Mouse (Mus musculus): ENCODE measurements around the gene Fgfr2. TPM values are rescaled to one million over a fixed set of nuclear protein-coding genes. Genes with fewer than 3 reads are reported as not detected.

Fgfr2 gene
- polyA plus RNA-seq, 1 experiment, result 114 TPM

GRCm38 (mm10) chr7:132232937-132233336 is 890.2 kb downstream of the Fgfr2 start:
- Histone ChIP-seq H3K4me3 (replicated peaks; ENCODE audit: extremely low read depth, low read depth, low read length) (no peak overlapping the region), H3K4me1 (ENCODE audit: control insufficient read depth, insufficient read depth, low read length) (peaks cover 4% of the 10 kb centered on the region; the same call in 1 of the 2 replicates)
- WGBS, result 46% methylated on average over 2 of the region's 2 CpGs
- TF ChIP-seq CTCF (IDR thresholded peaks at IDR 0.05; ENCODE audit: insufficient read depth, low read length), result no peak
- no peak for TF ChIP-seq POLR2A (IDR thresholded peaks at IDR 0.05; ENCODE audit: borderline replicate concordance, extremely low read depth, low read depth, low read length)
- no peak for DNase-seq

GRCm38 (mm10) chr7:132231476-132231875 is 891.7 kb downstream of the Fgfr2 start:
- 67% methylated on average over 3 of the region's 3 CpGs for WGBS
- DNase-seq, result no peak

GRCm38 (mm10) chr7:132230961-132231360 is 892.2 kb downstream of the Fgfr2 start:
- Histone ChIP-seq H3K4me3 (replicated peaks; ENCODE audit: extremely low read depth, low read depth, low read length) (no peak overlapping the region), H3K4me1 (ENCODE audit: control insufficient read depth, insufficient read depth, low read length) (peaks cover 3% of the 10 kb centered on the region; the same call in 1 of the 2 replicates)
- WGBS, result 87% methylated on average over 3 of the region's 3 CpGs
- no peak for DNase-seq
- TF ChIP-seq POLR2A (IDR thresholded peaks at IDR 0.05; ENCODE audit: borderline replicate concordance, extremely low read depth, low read depth, low read length) (no peak), CTCF (IDR thresholded peaks at IDR 0.05; ENCODE audit: insufficient read depth, low read length) (no peak)

More at GRCm38 (mm10) chr7:132231476-132231875, 891.7 kb downstream of the Fgfr2 start:
- Histone ChIP-seq H3K4me3 (replicated peaks; ENCODE audit: extremely low read depth, low read depth, low read length) (no peak overlapping the region), H3K4me1 (ENCODE audit: control insufficient read depth, insufficient read depth, low read length) (peaks cover 3% of the 10 kb centered on the region; the same call in 1 of the 2 replicates)
- no peak for TF ChIP-seq CTCF (IDR thresholded peaks at IDR 0.05; ENCODE audit: insufficient read depth, low read length)
- no peak for TF ChIP-seq POLR2A (IDR thresholded peaks at IDR 0.05; ENCODE audit: borderline replicate concordance, extremely low read depth, low read depth, low read length)

GRCm38 (mm10) chr7:132227075-132227640 is 896.0 kb downstream of the Fgfr2 start:
- peaks cover 3% of the 10 kb centered on the region; the same call in 1 of the 2 replicates for H3K4me1 ChIP-seq (ENCODE audit: control insufficient read depth, insufficient read depth, low read length)
- H3K4me3 ChIP-seq (replicated peaks; ENCODE audit: extremely low read depth, low read depth, low read length), result no peak overlapping the region
- TF ChIP-seq CTCF (IDR thresholded peaks at IDR 0.05; ENCODE audit: insufficient read depth, low read length), result no peak
- TF ChIP-seq POLR2A (IDR thresholded peaks at IDR 0.05; ENCODE audit: borderline replicate concordance, extremely low read depth, low read depth, low read length), result no peak
- DNase-seq, result no peak
- 71% methylated on average over 8 of the region's 8 CpGs for WGBS

GRCm38 (mm10) chr7:132226379-132227074 is 896.6 kb downstream of the Fgfr2 start:
- Histone ChIP-seq H3K4me1 (ENCODE audit: control insufficient read depth, insufficient read depth, low read length) (peaks cover 3% of the 10 kb centered on the region; the same call in 1 of the 2 replicates), H3K4me3 (replicated peaks; ENCODE audit: extremely low read depth, low read depth, low read length) (no peak overlapping the region)
- TF ChIP-seq CTCF (IDR thresholded peaks at IDR 0.05; ENCODE audit: insufficient read depth, low read length) (peak; percentile 74), POLR2A (IDR thresholded peaks at IDR 0.05; ENCODE audit: borderline replicate concordance, extremely low read depth, low read depth, low read length) (no peak)
- DNase-seq, result peak; percentile 79
- WGBS, result 52% methylated on average over 6 of the region's 6 CpGs

GRCm38 (mm10) chr7:132223452-132224141 is 899.6 kb downstream of the Fgfr2 start:
- TF ChIP-seq POLR2A (IDR thresholded peaks at IDR 0.05; ENCODE audit: borderline replicate concordance, extremely low read depth, low read depth, low read length), result no peak
- no peak for TF ChIP-seq CTCF (IDR thresholded peaks at IDR 0.05; ENCODE audit: insufficient read depth, low read length)
- Histone ChIP-seq H3K4me3 (replicated peaks; ENCODE audit: extremely low read depth, low read depth, low read length) (no peak overlapping the region), H3K4me1 (ENCODE audit: control insufficient read depth, insufficient read depth, low read length) (peaks cover 3% of the 10 kb centered on the region; the same call in 1 of the 2 replicates)
- no peak for DNase-seq
- WGBS, result 40% methylated on average over 10 of the region's 10 CpGs

GRCm38 (mm10) chr7:132214031-132214430 is 909.1 kb downstream of the Fgfr2 start:
- Histone ChIP-seq H3K4me1 (ENCODE audit: control insufficient read depth, insufficient read depth, low read length) (no peaks in the 10 kb centered on the region), H3K4me3 (replicated peaks; ENCODE audit: extremely low read depth, low read depth, low read length) (no peak overlapping the region)
- WGBS, result 72% methylated on average over 10 of the region's 10 CpGs
- TF ChIP-seq POLR2A (IDR thresholded peaks at IDR 0.05; ENCODE audit: borderline replicate concordance, extremely low read depth, low read depth, low read length), result no peak
- no peak for TF ChIP-seq CTCF (IDR thresholded peaks at IDR 0.05; ENCODE audit: insufficient read depth, low read length)
- no peak for DNase-seq

GRCm38 (mm10) chr7:132213460-132213859 is 909.7 kb downstream of the Fgfr2 start:
- 5% methylated on average over 8 of the region's 8 CpGs for WGBS
- peak; percentile 53 for DNase-seq
- TF ChIP-seq POLR2A (IDR thresholded peaks at IDR 0.05; ENCODE audit: borderline replicate concordance, extremely low read depth, low read depth, low read length) (no peak), CTCF (IDR thresholded peaks at IDR 0.05; ENCODE audit: insufficient read depth, low read length) (peak; percentile 75)
- Histone ChIP-seq H3K4me3 (replicated peaks; ENCODE audit: extremely low read depth, low read depth, low read length) (no peak overlapping the region), H3K4me1 (ENCODE audit: control insufficient read depth, insufficient read depth, low read length) (no peaks in the 10 kb centered on the region)

GRCm38 (mm10) chr7:132211920-132212701 is 911.0 kb downstream of the Fgfr2 start:
- 79% methylated on average over 6 of the region's 6 CpGs for WGBS
- TF ChIP-seq POLR2A (IDR thresholded peaks at IDR 0.05; ENCODE audit: borderline replicate concordance, extremely low read depth, low read depth, low read length) (no peak), CTCF (IDR thresholded peaks at IDR 0.05; ENCODE audit: insufficient read depth, low read length) (no peak)
- no peaks in the 10 kb centered on the region for H3K4me1 ChIP-seq (ENCODE audit: control insufficient read depth, insufficient read depth, low read length)
- no peak for DNase-seq
- H3K4me3 ChIP-seq (replicated peaks; ENCODE audit: extremely low read depth, low read depth, low read length), result no peak overlapping the region
